Mouse (Mus musculus): ENCODE measurements around the gene Nckipsd.

Gene Nckipsd

GRCm38 (mm10) chr9:108805768-108806167 lies 2.4 kb upstream of the Nckipsd start:
- peak; percentile 59 for DNase-seq

DNA sequence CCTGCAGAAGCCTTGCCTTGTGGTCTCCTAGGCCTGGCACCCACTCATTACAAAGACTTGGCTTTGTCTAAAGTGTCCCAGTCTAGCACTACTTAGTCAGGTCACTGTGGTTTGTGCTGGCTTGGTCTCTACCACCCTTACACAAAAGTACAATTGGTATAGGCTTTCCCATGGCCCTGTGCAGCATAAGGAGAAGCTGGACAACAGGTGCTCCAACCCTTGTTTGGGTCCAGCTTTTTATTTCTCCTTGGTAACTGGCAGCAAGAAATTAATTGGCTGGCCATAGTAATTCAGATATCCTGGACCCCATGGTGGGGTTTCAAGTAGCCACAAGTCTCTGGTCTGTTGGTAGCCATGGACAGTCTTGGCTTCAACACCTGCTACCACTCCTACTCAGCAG lies 1.8 kb upstream of the Nckipsd start:
- no peak for DNase-seq

DNA sequence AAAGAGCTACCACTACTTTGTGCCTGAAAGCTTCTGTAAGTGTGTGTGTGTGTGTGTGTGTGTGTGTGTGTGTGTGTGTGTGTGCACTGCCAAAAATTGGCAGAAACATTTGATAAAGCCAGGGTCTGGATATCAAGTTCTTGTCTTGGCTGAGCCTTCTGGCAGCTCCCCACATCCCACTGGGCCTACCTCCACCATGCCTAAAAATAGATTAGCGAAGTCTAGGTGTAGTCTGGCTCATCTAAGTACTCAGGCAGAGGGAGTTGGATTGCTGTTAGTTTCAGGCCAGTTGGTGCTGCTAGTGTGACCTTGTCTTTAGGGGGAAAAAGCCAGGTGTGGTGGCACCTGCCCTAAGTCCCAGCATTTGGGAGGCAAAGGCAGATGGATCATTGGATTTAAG lies 1.3 kb upstream of the Nckipsd start:
- DNase-seq: peak; percentile 44

DNA sequence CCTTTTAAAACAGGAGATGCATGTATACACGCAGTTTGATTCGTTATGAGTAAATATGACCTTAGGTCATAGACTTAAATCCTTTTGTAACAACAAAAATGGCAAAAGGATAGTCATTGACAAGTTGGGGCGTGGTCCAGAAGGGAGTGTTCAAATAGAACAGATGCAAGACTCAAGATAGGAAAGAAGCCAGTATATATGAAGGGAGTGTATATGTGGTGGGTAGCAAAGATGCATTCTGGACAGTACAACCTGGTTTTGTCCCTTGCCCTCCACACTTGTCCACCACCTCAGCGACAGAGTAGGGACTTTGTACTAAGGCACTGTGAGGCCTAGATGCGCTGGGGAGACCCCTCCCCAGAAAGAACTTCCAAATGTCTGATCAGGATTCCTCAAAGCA lies 494 bp upstream of the Nckipsd start:
- DNase-seq: peak; percentile 61

- no peak for DNase-seq
Observed at GRCm38 (mm10) chr9:108809188-108809587, 1.0 kb downstream of the Nckipsd start.

GRCm38 (mm10) chr9:108809723-108810122 lies 1.6 kb downstream of the Nckipsd start:
- no peak for DNase-seq

DNA sequence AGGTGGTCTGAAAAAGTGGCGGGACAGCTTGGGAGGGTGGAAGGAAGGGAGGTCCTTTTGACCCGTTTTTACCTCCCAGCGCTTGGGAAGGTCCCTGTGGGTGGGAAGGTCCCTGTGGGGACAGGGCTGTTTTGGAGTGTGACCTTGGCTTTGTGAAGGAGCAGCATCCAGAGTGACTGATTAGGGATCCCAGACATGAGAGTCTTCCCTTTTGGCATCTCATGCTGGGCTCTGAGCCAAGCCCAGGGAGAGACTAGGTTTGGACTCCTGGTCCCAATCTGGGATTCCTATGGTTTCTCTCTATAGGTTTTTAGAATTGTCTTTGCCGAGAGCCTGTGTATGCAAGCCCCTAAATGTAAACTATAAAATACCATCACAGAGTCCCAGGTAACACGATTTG lies 2.3 kb downstream of the Nckipsd start:
- no peak for DNase-seq

DNA sequence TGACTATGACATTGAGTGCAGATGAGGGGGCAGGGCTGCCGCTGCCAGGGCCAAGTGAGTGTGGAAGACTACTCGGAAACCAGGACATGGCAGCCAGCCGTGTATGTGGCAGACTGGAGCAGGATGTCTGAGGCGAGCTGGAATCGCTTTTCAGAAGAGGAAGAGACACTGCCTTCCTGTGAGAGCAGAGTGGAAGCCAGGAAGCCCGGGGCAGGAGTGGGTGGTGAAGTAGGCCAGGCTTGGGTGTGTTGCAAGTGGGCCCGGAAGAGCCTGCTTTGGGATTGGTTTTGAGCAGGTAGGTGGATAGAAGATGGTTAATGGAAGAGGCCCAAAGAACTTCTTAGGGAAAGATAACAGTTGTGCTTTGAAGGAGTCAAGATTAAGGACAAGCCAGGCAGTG lies 7.4 kb downstream of the Nckipsd start:
- no peak for DNase-seq

GRCm38 (mm10) chr9:108819495-108819894 lies 11.3 kb downstream of the Nckipsd start:
- DNase-seq: peak; percentile 58

- no peak for DNase-seq
Observed at GRCm38 (mm10) chr9:108820077-108820476, 11.9 kb downstream of the Nckipsd start.

DNA sequence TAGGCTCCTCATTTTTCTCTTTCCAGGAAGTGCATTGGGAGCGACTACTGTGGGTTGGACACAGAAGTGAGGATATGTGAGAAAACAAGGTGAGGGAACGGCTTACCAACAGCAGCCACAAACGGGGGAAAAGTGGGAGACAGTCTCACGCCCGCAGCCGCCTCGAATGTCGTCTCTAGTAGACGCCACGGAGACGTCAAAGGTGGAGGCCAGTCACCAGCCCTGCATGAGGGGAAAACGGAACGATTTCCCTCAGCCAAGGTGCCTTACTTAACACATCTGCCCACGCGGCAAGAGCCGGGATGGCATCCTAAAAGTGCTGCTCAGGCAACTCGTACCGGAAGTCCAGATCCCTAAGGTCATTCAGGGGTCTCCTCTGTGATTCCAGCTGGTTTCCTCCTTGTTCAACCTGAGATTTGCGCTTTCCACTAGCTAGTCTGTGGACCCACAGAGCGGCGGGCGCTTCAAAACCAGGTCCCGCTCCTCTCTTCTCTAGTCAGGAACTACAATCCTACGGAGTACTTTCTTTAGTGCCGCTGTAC lies 16.0 kb downstream of the Nckipsd start:
- no peak for DNase-seq

DNA sequence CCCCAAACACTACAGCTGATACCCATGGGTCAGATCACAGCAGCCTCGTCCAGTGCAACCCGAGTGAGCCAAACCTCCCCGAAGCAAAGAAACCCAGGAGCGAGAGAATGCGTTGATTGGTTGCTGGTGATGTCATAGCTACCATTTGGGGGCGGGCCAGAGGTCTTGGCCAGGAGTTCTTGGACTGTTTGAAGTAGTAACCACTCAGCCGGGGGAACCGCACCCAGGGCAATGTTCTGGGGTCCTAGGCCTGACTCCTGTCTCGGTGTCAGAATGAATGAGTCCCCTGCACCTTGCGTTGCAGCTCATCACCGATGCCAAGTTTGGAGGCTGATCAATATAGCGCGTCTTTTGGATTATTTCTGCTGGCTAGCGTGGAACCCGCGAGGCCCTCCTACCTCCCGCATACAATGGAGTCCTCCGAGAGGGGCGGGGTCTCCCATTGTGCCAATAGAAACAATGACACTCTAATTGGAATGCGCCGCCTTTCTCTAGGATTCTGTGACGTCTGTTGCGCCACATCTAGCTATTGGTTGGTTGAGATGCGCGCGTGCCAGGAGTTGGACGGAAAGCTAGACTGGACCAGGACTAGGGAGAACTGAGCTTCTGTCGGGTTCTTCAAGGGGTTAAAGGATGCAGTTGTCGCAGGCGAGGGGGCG lies 16.7 kb downstream of the Nckipsd start:
- no peak for DNase-seq

DNA sequence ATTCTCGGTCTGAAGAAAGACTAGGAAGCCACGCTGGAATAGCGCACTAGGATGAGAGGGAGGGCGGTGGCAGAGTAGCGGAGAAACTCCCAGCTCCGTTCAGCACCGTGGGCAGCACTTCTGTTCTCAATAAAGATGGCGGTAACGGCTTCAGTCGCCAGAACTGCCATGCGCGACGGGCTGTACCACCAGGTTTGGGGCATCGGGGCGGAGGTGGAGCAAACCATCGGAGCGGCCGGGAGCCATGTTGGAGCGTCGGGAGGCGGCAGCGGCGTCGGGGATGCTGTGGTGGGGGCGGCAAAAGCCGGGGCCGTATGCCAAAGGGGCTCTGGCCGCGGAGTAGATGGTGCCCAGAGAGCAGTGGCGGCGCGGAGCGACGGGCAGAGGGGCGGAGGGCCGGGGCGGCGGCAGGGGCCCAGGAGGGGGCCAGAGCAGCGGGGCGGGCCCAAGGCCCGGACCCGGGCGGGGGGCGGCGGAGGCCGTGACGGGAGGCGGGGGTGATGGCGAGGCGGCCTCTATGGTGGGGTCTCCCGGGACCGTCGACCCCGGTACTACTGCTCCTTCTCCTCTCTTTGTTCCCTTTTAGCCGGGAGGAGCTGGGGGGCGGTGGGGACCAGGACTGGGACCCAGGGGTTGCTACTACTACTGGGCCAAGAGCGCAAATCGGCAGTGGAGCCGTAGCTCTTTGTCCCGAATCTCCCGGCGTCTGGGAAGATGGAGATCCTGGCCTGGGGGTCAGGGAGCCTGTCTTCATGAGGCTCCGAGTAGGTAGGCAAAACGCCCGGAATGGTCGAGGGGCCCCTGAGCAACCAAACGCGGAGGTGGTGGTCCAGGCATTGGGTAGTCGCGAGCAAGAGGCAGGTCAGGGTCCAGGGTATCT lies 17.9 kb downstream of the Nckipsd start, which contains the start of gene Celsr3:
Gene Celsr3 (plus strand): TSS at position 501 of the 880 bp plus-strand sequence.
- peak; percentile 72 for DNase-seq

DNA sequence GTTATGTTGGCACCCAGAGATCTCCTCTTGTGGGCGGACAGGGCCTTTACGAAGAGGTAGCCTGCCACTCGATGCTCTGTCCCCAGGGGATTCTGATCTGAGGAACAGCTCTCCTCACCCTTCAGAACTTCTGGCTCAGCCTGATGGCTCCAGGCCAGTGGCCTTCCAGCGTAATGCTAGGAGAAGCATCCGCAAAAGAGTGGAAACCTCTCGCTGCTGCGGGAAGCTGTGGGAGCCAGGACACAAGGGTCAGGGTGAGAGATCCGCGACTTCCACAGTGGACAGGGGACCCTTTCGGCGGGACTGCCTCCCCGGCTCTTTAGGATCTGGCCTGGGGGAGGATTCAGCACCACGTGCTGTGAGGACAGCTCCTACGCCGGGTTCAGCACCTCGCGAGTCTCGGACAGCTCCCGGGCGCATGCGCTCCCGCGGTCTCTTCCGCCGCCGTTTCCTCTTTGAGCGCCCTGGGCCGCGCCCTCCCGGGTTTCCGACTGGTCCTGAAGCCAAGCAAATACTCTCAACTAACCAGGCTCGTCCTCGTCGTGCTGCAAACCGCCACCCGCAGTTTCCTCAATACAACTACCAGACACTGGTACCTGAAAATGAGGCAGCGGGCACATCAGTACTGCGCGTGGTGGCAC lies 18.7 kb downstream of the Nckipsd start:
- DNase-seq: peak; percentile 76

- no peak for DNase-seq
Observed at GRCm38 (mm10) chr9:108827454-108827853, 19.3 kb downstream of the Nckipsd start.

DNA sequence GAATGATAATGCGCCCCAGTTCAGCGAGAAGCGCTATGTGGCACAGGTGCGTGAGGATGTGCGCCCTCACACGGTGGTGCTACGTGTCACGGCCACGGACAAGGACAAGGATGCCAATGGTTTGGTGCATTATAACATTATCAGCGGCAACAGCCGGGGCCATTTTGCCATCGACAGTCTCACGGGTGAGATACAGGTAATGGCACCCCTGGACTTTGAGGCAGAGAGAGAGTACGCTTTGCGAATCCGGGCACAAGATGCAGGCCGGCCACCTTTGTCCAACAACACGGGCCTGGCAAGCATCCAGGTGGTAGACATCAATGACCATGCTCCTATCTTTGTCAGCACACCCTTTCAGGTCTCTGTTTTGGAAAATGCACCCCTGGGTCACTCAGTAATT lies 19.7 kb downstream of the Nckipsd start:
- no peak for DNase-seq

GRCm38 (mm10) chr9:108831637-108832036 lies 23.5 kb downstream of the Nckipsd start:
- no peak for DNase-seq

GRCm38 (mm10) chr9:108832390-108833108 lies 24.4 kb downstream of the Nckipsd start:
- peak; percentile 92 for DNase-seq

DNA sequence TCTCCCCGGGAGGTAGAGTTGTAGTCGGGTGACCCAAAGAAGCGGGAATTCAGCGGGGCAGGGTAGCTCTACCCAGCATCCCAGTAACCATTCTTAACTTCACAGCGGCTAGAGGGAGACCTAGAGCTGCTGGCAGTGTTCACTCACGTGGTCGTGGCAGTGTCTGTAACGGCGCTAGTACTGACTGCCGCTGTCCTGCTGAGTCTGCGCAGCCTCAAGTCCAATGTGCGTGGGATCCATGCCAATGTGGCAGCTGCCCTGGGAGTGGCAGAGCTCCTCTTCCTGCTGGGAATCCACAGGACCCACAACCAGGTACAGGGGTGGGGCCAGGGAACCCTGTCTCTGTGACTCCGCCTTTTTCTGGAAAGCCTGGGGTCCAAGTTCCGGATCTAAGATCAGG lies 34.8 kb downstream of the Nckipsd start:
- DNase-seq: no peak

GRCm38 (mm10) chr9:108845390-108845789 lies 37.2 kb downstream of the Nckipsd start:
- DNase-seq: no peak

GRCm38 (mm10) chr9:108847374-108847773 lies 39.2 kb downstream of the Nckipsd start:
- DNase-seq: no peak

DNA sequence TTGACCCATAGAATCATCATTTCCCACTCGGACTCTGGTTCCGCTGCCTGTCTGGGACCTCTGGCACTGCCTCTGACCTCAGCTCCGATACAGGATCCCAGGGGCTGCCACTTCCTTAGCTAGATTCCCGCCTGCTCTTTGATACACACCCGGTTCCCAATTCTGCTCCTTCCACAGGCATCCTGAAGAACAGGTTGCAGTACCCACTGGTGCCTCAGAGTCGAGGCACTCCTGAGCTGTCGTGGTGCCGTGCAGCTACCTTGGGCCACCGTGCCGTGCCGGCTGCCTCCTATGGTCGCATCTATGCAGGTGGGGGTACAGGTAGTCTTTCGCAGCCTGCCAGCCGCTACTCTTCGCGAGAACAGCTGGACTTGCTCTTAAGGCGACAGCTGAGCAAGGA lies 40.3 kb downstream of the Nckipsd start:
- DNase-seq: no peak

- DNase-seq: no peak
Observed at GRCm38 (mm10) chr9:108852976-108853375, 44.8 kb downstream of the Nckipsd start, which contains the start of gene Slc26a6. Slc26a6 (plus strand) TSS chr9:108853283.
